Mouse (Mus musculus): ENCODE results near the gene Nfyc.

Nfyc gene

GRCm38 (mm10) chr4:120825577-120826326 is 5.6 kb downstream of the Nfyc start:
- peak; percentile 95 for DNase-seq (ENCODE audit: extremely low read depth, insufficient read length, low spot score)

- DNase-seq (ENCODE audit: extremely low read depth, insufficient read length, low spot score): peak; percentile 90
These were observed 6.2 kb downstream of the Nfyc start for GRCm38 (mm10) chr4:120825100-120825553.

- DNase-seq (ENCODE audit: extremely low read depth, insufficient read length, low spot score): no peak
These were observed 9.0 kb downstream of the Nfyc start for GRCm38 (mm10) chr4:120822191-120822911.

- no peak for DNase-seq (ENCODE audit: extremely low read depth, insufficient read length, low spot score)
These were observed 11.5 kb downstream of the Nfyc start for GRCm38 (mm10) chr4:120819871-120820270.

- DNase-seq (ENCODE audit: extremely low read depth, insufficient read length, low spot score): no peak
These were observed 12.1 kb downstream of the Nfyc start for GRCm38 (mm10) chr4:120819296-120819695.

- DNase-seq (ENCODE audit: extremely low read depth, insufficient read length, low spot score): no peak
These were observed 13.4 kb downstream of the Nfyc start for GRCm38 (mm10) chr4:120817951-120818350.

- DNase-seq (ENCODE audit: extremely low read depth, insufficient read length, low spot score): no peak
These were observed 14.2 kb downstream of the Nfyc start for GRCm38 (mm10) chr4:120817002-120817774.

- peak; percentile 72 for DNase-seq (ENCODE audit: extremely low read depth, insufficient read length, low spot score)
These were observed 15.6 kb downstream of the Nfyc start for GRCm38 (mm10) chr4:120815622-120816334.

- no peak for DNase-seq (ENCODE audit: extremely low read depth, insufficient read length, low spot score)
These were observed 16.2 kb downstream of the Nfyc start for GRCm38 (mm10) chr4:120815163-120815562.

GRCm38 (mm10) chr4:120814171-120814570 is 17.2 kb downstream of the Nfyc start:
- DNase-seq (ENCODE audit: extremely low read depth, insufficient read length, low spot score): no peak

- DNase-seq (ENCODE audit: extremely low read depth, insufficient read length, low spot score): no peak
These were observed 17.6 kb downstream of the Nfyc start for GRCm38 (mm10) chr4:120813762-120814161.

- DNase-seq (ENCODE audit: extremely low read depth, insufficient read length, low spot score): no peak
These were observed 25.6 kb downstream of the Nfyc start for GRCm38 (mm10) chr4:120805816-120806215.

GRCm38 (mm10) chr4:120801446-120801845 is 29.9 kb downstream of the Nfyc start:
- no peak for DNase-seq (ENCODE audit: extremely low read depth, insufficient read length, low spot score)

- DNase-seq (ENCODE audit: extremely low read depth, insufficient read length, low spot score): no peak
These were observed 30.7 kb downstream of the Nfyc start for GRCm38 (mm10) chr4:120800691-120801090.

GRCm38 (mm10) chr4:120799680-120800166 is 31.6 kb downstream of the Nfyc start:
- DNase-seq (ENCODE audit: extremely low read depth, insufficient read length, low spot score): no peak

- DNase-seq (ENCODE audit: extremely low read depth, insufficient read length, low spot score): no peak
These were observed 33.2 kb downstream of the Nfyc start for GRCm38 (mm10) chr4:120797985-120798725.

GRCm38 (mm10) chr4:120796687-120797086 is 34.7 kb downstream of the Nfyc start:
- DNase-seq (ENCODE audit: extremely low read depth, insufficient read length, low spot score): no peak

GRCm38 (mm10) chr4:120795646-120796045 is 35.7 kb downstream of the Nfyc start:
- no peak for DNase-seq (ENCODE audit: extremely low read depth, insufficient read length, low spot score)

- DNase-seq (ENCODE audit: extremely low read depth, insufficient read length, low spot score): no peak
These were observed 38.5 kb downstream of the Nfyc start for GRCm38 (mm10) chr4:120792918-120793317.

GRCm38 (mm10) chr4:120790027-120790426 is 41.3 kb downstream of the Nfyc start:
- DNase-seq (ENCODE audit: extremely low read depth, insufficient read length, low spot score): no peak
